Mouse (Mus musculus) liver, embryonic 16.5 days (tissue): ENCODE data around the gene Xrn2. TPM values are rescaled to one million over a fixed set of nuclear protein-coding genes. Genes with fewer than 3 reads are reported as not detected.
A peak's percentile ranks its signal among the peaks of the same experiment; 100 is the strongest.

Experiments used
- ATAC-seq: fragments of 200-750 bp; cut with Nextera tagmentation; 2 replicates; pipeline ENCODE4 v1.8.0; 2017; ENCODE audit warnings: low read depth, mild to moderate bottlenecking, moderate number of reproducible peaks, moderate library complexity
- H3K27ac ChIP-seq: fragments of 300-500 bp; sonication (generic); 2 replicates; pipeline ENCODE4 v1.5.1; 2014; ENCODE audit warnings: mild to moderate bottlenecking, low read length
- H3K27me3 ChIP-seq: fragments of 300-500 bp; sonication (generic); 2 replicates; pipeline ENCODE4 v1.6.1; 2014; ENCODE audit warnings: low read depth, low read length, mixed read lengths; ENCODE audit not compliant: control insufficient read depth, insufficient read depth
- H3K36me3 ChIP-seq: fragments of 300-500 bp; sonication (generic); 2 replicates; pipeline ENCODE4 v1.6.1; 2014; ENCODE audit warnings: mild to moderate bottlenecking; ENCODE audit not compliant: control insufficient read depth, insufficient read depth
- H3K4me1 ChIP-seq: fragments of 300-500 bp; sonication (generic); 2 replicates; pipeline ENCODE4 v1.6.1; 2014; ENCODE audit warnings: low read depth, low read length, mixed read lengths; ENCODE audit not compliant: control insufficient read depth
- H3K4me2 ChIP-seq: fragments of 300-500 bp; sonication (generic); 2 replicates; pipeline ENCODE4 v1.6.1; 2014; ENCODE audit warnings: low read depth, low read length, mixed read lengths
- H3K4me3 ChIP-seq: fragments of 300-500 bp; sonication (generic); 2 replicates; pipeline ENCODE4 v1.5.1; 2014; ENCODE audit warnings: low read depth, mild to moderate bottlenecking, low read length
- H3K9ac ChIP-seq: fragments of 300-500 bp; sonication (generic); 2 replicates; pipeline ENCODE4 v1.6.1; 2014; ENCODE audit warnings: low read depth, low read length
- H3K9me3 ChIP-seq: fragments of 300-500 bp; sonication (generic); replicated peaks from 2 replicates; pipeline ENCODE4 v1.6.1; 2016; ENCODE audit warnings: low read length; ENCODE audit not compliant: control insufficient read depth
- WGBS: fragments of 180-500 bp; shearing (Covaris S2); extraction: QIAGEN DNeasy Blood & Tissue Kit; methylation state at CpG from one replicate; pipeline ENCODE4 v1.1.7; 2014; ENCODE audit not compliant: insufficient replicate concordance; 5-methylcytosine and 5-hydroxymethylcytosine counted together
- polyA plus RNA-seq: library from polyadenylated mRNA; unstranded; fragments of >200 nt; fragmentation: Nextera tagmentation; extraction: Ambion mirVana; gene quantifications from 2 replicates; pipeline ENCODE4 v1.2.1, GENCODE M21; 2015

Xrn2 gene
- 23.4 and 25.0 TPM in 2 replicates for polyA plus RNA-seq

- no peaks in the 10 kb centered on the region for H3K36me3 ChIP-seq
- H3K27me3 ChIP-seq = no peaks in the 10 kb centered on the region
- H3K9ac ChIP-seq = peak within 1 kb of the TSS; percentile 89
- H3K9me3 ChIP-seq = no peaks in the 10 kb centered on the region
- peak within 1 kb of the TSS; percentile 97 for H3K4me3 ChIP-seq
- under 1% methylated on average over 37 of the region's 37 CpGs for WGBS
- H3K4me2 ChIP-seq = peak within 1 kb of the TSS; percentile 79
- peaks cover 19% of the 10 kb centered on the region for H3K4me1 ChIP-seq
- peak; percentile 94 for ATAC-seq
- peak within 1 kb of the TSS; percentile 94 for H3K27ac ChIP-seq
These were observed at the start of gene Xrn2 for GRCm38 (mm10) chr2:147012623-147013184. TSS of gene Xrn2 (plus strand) at chr2:147012996.

- no peaks in the 10 kb centered on the region for H3K9me3 ChIP-seq
- H3K27ac ChIP-seq = no peak overlapping the region
- H3K36me3 ChIP-seq = no peaks in the 10 kb centered on the region
- no peak for ATAC-seq
- no peaks in the 10 kb centered on the region for H3K27me3 ChIP-seq
- H3K9ac ChIP-seq = no peak overlapping the region
- H3K4me1 ChIP-seq = no peaks in the 10 kb centered on the region
- WGBS = 57% methylated on average over 3 of the region's 3 CpGs
- no peak overlapping the region for H3K4me3 ChIP-seq
- H3K4me2 ChIP-seq = no peak overlapping the region
These were observed 37.8 kb upstream of the Xrn2 start for GRCm38 (mm10) chr2:146975024-146975423.

- ATAC-seq = no peak
- 50% methylated on average over 3 of the region's 3 CpGs for WGBS
- H3K9ac ChIP-seq = no peak overlapping the region
- no peaks in the 10 kb centered on the region for H3K4me1 ChIP-seq
- no peak overlapping the region for H3K27ac ChIP-seq
- H3K36me3 ChIP-seq = no peaks in the 10 kb centered on the region
- no peak overlapping the region for H3K4me2 ChIP-seq
- H3K4me3 ChIP-seq = no peak overlapping the region
- H3K27me3 ChIP-seq = no peaks in the 10 kb centered on the region
- H3K9me3 ChIP-seq = no peaks in the 10 kb centered on the region
These were observed 37.3 kb upstream of the Xrn2 start for GRCm38 (mm10) chr2:146975453-146976028.

DNA sequence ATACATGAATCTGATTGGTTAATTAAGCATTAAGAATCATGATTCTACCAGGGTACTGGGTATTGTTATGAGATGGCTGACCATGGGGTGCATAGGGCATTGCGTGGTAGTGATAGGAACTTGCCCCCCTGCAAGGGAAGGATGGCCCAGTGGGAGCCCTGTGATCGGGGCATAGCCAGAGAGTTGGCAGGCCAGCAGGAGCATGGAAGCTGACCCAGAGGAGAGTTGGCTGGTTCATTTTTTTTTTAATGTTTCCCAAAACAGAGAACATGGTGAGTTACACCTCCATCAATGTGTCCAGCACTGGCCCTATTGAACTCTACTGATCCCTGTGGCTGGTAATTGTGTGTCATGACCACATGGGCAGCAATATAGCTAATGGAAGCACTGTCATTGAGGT, 30.0 kb upstream of the Xrn2 start:
- 76% methylated on average over 2 of the region's 2 CpGs for WGBS
- H3K27ac ChIP-seq = no peak overlapping the region
- ATAC-seq = no peak

DNA sequence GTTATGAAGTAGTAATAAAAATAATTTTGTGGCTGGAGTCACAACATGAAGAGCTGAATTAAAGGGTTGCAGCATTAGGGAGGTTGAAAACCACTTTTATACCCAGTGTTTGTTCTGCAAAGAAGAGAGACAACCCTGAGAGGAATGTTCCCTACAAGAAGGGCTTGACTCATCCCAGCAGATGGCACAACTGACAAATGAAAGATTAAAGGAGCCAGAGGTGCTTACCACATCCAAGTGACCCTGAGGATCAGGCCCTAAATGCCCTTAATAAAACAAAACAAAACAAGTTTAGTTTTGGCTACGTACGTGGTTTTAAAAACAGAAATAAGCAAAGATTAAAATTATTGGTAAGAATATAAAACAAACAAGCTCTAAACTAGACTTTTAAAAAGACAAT, 28.0 kb upstream of the Xrn2 start:
- Histone ChIP-seq H3K4me1 (no peaks in the 10 kb centered on the region), H3K9me3 (no peaks in the 10 kb centered on the region), H3K27ac (no peak overlapping the region), H3K36me3 (no peaks in the 10 kb centered on the region), H3K4me3 (no peak overlapping the region), H3K9ac (no peak overlapping the region), H3K27me3 (no peaks in the 10 kb centered on the region), H3K4me2 (no peak overlapping the region)
- no peak for ATAC-seq
- WGBS = 76% methylated on average over 2 of the region's 2 CpGs

More for the DNA sequence above, 30.0 kb upstream of the Xrn2 start:
- H3K27me3 ChIP-seq = no peaks in the 10 kb centered on the region
- no peak overlapping the region for H3K4me3 ChIP-seq
- no peaks in the 10 kb centered on the region for H3K9me3 ChIP-seq
- H3K36me3 ChIP-seq = no peaks in the 10 kb centered on the region
- no peaks in the 10 kb centered on the region for H3K4me1 ChIP-seq
- no peak overlapping the region for H3K9ac ChIP-seq
- no peak overlapping the region for H3K4me2 ChIP-seq

DNA sequence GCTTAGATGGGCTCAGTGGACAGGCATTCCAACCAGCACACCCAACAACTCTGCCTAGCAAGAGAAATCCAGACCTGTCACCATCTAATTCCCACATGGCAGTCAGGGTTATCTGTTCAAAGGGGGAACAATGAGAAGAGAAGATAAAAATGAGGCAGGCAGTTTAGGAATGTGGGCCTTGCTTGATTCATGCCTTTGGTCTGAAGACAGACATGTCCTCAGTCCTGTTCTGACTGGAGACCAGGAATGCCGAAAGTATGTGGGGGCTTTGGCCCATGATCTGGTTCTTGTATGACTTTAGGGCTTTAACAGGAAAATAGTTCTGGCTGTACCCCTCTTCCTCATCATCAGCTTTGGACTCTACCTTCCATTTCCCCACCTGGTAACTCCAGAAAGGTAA, 27.0 kb upstream of the Xrn2 start:
- H3K36me3 ChIP-seq = no peaks in the 10 kb centered on the region
- H3K27ac ChIP-seq = no peak overlapping the region
- H3K27me3 ChIP-seq = no peaks in the 10 kb centered on the region
- 60% methylated on average over 1 of the region's 1 CpGs for WGBS
- H3K4me3 ChIP-seq = no peak overlapping the region
- H3K9ac ChIP-seq = no peak overlapping the region
- no peaks in the 10 kb centered on the region for H3K4me1 ChIP-seq
- H3K4me2 ChIP-seq = no peak overlapping the region
- no peak for ATAC-seq
- no peaks in the 10 kb centered on the region for H3K9me3 ChIP-seq

- no peak overlapping the region for H3K27ac ChIP-seq
- no peak overlapping the region for H3K4me2 ChIP-seq
- no peak overlapping the region for H3K4me3 ChIP-seq
- H3K9ac ChIP-seq = no peak overlapping the region
- no peaks in the 10 kb centered on the region for H3K36me3 ChIP-seq
- H3K4me1 ChIP-seq = no peaks in the 10 kb centered on the region
- no peaks in the 10 kb centered on the region for H3K27me3 ChIP-seq
- H3K9me3 ChIP-seq = no peaks in the 10 kb centered on the region
- no peak for ATAC-seq
These were observed 26.4 kb upstream of the Xrn2 start for GRCm38 (mm10) chr2:146986429-146986828.

GRCm38 (mm10) chr2:147007265-147007664, 5.5 kb upstream of the Xrn2 start:
- no peaks in the 10 kb centered on the region for H3K9me3 ChIP-seq
- H3K27ac ChIP-seq = no peak overlapping the region
- H3K4me1 ChIP-seq = peaks cover 8% of the 10 kb centered on the region
- no peak for ATAC-seq
- H3K27me3 ChIP-seq = no peaks in the 10 kb centered on the region
- no peak overlapping the region for H3K4me2 ChIP-seq
- H3K9ac ChIP-seq = no peak overlapping the region
- no peaks in the 10 kb centered on the region for H3K36me3 ChIP-seq
- H3K4me3 ChIP-seq = no peak overlapping the region
- WGBS = 17% methylated on average over 2 of the region's 2 CpGs

DNA sequence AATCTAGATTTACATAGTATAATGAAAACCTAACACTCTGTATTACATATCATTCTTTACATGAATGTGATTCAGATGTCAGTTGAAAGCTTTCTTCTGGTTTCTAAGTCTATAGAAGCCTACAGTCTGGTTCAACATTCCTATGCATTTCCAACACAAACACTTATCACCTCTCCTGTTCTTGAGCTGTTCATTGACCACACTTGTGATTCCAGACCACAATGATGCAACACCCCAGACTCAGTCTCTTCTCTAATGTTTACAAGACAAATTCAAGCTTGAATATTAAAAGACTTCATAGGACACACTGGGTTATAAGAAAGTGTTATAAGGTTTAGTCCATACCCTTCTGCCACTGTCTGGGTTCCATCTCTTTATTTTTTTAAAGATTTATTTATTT, 3.7 kb upstream of the Xrn2 start:
- Histone ChIP-seq H3K36me3 (no peaks in the 10 kb centered on the region), H3K4me1 (peaks cover 8% of the 10 kb centered on the region), H3K4me2 (no peak overlapping the region), H3K27me3 (no peaks in the 10 kb centered on the region), H3K27ac (no peak overlapping the region), H3K9me3 (no peaks in the 10 kb centered on the region), H3K4me3 (no peak overlapping the region), H3K9ac (no peak overlapping the region)
- ATAC-seq = no peak
